Mouse (Mus musculus): ENCODE measurements at regions not wholly inside any gene's neighbourhood (a gene's known extent, or its start where the extent isn't known, plus 50 kb on each side); places are given as distances from the start of the nearest gene placed in this dataset.

GRCm38 (mm10) chr9:84194716-84195115, 269.8 kb downstream of the Bckdhb start:
- TF ChIP-seq CTCF (IDR thresholded peaks at IDR 0.05; ENCODE audit: low read depth, low read length) (no peak), TAL1 (conservative IDR thresholded peaks at IDR 0.05; ENCODE audit: low read depth, low read length) (no peak), POLR2AphosphoS5 (IDR thresholded peaks at IDR 0.05; ENCODE audit: insufficient replicate concordance, low read depth, low read length) (no peak), GATA1 (IDR thresholded peaks at IDR 0.05; ENCODE audit: borderline replicate concordance, low read length) (no peak), GATA2 (IDR thresholded peaks at IDR 0.05; ENCODE audit: borderline replicate concordance, low read depth, low read length) (no peak)

Measured in G1E (cell line).